Mouse (Mus musculus) megakaryocyte, embryonic 14.5 days (primary cell): Measurements from ENCODE around the gene Nphp1.

Experiments used
- FLI1 ChIP-seq: IDR thresholded peaks from 2 replicates; pipeline ENCODE4 v1.6.1; 2012; ENCODE audit warnings: low read length, inconsistent platforms, mixed read lengths
- GATA1 ChIP-seq: IDR thresholded peaks from 3 replicates; pipeline ENCODE4 v1.6.1; 2012; ENCODE audit warnings: mixed read lengths, low read length, inconsistent platforms, borderline replicate concordance

DNA sequence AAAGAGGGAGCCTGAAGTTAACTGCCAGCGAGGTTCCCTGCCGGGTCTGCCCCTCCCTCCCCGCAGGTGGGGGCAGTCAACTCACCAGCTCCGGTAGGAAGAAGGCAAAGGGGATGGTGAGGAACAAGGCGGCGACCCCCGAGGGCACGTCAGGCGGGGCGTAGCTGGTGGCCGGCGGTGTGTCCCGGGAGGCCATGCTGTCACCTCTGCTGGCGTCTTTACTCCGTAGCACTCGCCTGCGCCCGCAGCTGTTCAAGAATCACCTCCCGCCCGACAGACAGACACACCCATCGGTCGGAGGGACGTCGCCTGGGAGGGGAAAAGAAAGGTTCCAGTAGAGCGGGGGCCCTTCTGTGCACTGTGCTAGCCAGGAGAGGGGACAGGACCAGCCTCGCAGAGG is 59.0 kb downstream of the Nphp1 start, which contains the start of gene Mall:
- TF ChIP-seq GATA1: no peak
- TF ChIP-seq FLI1: no peak
